Mouse (Mus musculus): ENCODE measurements at regions not wholly inside any gene's neighbourhood (a gene's known extent, or its start where the extent isn't known, plus 50 kb on each side); places are given as distances from the start of the nearest gene placed in this dataset.
"Not testable (repeated sequence)": the region's sequence is repeated elsewhere in the genome, so short reads cannot be mapped to it uniquely, and the experiment has no call there.

DNA sequence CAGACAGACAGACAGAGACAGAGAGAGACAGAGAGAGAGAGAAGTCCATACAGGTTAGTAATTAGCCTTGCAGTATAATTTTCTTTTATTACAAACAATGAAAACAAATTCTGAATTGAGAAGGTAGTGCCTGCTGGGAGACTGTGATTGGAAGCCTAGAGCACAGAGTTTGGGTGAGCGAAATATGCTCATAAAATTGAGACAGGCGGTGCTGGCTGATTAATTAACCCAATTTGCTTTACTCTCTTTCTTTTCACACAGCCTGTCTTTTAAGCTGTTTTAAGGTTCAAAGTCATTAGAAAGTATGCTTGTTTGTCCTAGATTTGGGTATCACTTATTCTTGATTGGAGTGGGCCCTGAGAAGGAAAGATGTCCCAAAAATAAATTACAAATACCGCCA is 816.1 kb downstream of the Car8 start:
- DNase-seq (ENCODE audit: low spot score) = no peak

DNA sequence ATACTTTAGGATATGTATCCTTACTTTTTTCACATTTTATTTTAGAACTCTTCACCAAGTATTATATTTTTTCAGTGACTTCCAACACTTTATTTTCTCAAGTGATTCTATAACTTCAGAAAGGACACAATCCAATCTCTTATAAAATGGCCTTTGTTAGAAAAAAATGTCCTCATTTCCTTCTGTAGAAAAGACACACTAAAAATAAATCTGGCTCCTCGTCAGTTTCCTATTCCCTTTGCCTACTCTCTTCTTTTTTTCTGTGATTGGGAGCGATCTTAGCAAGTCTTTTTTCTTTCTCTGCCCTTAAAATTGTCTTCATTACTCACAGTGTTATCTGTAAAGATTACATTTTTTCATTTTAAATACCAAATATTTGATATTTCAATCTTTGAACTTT is 824.5 kb downstream of the Car8 start:
- DNase-seq (ENCODE audit: low spot score) = no peak

- no peak for DNase-seq (ENCODE audit: low spot score)
Measured at GRCm38 (mm10) chr4:7392696-7393095, 846.1 kb downstream of the Car8 start.

DNA sequence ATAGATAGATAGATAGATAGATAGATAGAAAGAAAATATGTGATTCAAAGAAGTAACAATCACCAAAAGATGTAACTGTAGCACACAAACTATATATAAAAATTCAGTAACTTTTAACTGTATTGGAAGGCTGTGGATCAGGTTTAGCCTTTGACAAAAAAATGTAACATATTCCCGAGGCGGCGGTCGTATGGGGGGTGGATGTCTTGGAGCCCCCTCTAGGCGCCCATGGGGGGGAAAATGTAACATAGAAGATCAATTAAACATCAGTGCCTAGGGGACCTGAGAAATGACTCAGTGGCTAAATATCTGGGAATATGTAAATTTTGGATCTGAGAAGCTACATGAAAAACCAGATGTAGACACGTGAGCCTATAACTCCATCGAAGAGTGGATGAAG is 847.2 kb downstream of the Car8 start:
- DNase-seq (ENCODE audit: low spot score) = no peak

DNA sequence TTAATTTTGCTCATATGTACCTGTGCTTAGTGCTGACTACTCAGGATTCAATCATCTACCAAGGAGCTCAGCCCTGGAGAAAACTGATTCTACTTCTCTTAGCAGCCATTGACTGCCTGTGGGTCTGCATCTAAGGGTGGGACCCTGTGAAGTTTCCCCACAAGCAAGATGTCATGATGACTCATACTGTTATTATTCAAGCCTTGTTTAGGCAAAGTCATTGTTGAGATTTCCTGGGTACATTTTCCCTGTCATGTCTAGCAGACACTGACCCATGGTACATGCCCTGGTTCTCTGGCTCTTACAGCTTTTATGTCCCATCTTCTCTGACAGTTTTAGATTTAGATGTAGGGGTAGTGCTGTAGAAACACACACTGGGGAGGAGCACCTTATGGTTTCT is 853.8 kb downstream of the Car8 start:
- DNase-seq (ENCODE audit: low spot score) = no peak

DNA sequence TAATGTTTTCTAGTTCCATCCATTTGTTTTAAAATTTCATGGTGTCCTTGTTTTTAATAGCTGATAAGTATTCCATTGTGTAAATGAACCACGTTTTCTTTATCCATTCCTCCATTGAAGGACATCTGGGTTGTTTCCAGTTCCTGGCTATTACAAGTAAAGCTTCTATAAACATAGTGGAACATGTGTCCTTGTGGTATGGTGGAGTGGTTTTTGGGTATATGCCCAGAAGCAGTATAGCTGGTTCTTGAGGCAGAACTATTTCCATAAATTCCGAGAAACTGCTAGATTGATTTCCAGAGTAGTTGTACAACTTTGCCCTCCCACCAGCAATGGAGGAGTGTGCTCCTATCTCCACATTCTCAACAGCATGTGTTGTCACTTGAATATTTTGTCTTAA is 858.8 kb downstream of the Car8 start:
- no peak for DNase-seq (ENCODE audit: low spot score)

GRCm38 (mm10) chr4:7364238-7365040 is 874.4 kb downstream of the Car8 start:
- DNase-seq (ENCODE audit: low spot score) = no peak

DNA sequence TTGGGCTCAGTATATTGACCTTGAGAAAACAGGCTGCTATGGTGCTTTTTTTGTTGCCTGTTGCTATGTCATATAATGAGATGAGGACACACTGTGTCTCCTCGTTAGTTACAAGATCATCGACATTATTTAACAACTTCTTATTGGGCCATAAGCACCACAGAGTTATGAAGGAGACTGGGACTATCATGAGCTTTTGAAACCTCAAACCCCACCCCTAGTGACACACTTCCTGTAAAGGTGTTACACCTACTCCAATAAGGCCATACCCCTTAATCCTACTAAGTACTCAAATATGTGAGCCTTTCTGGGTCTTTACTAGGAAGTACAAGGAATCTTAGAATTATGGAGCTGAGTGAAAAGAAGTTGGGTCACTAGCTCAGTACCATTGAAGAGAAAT is 875.3 kb downstream of the Car8 start:
- DNase-seq (ENCODE audit: low spot score) = no peak

GRCm38 (mm10) chr4:7356202-7356601 is 882.6 kb downstream of the Car8 start:
- no peak for DNase-seq (ENCODE audit: low spot score)

DNA sequence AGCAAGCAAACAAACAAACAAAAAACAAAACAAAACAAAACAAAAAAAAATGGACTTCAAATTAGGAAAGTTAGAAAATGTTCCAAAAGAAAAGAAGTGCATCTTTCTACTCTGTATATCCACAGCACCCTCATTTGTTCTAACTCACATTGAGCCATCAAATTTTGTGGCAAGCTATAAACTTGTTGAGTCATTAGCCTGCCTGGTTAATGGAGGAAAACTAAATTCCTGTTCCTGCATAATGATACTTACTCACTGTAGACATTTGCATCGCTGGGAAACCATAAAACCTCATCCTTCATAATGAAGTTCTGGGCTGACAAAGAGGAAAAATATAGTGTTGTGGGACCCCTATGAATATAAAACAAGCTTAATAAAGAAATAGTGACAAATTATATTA is 891.5 kb downstream of the Car8 start:
- DNase-seq (ENCODE audit: low spot score) = no peak

- no peak for DNase-seq (ENCODE audit: low spot score)
Measured at GRCm38 (mm10) chr4:7341159-7341558, 897.7 kb downstream of the Car8 start.

- DNase-seq (ENCODE audit: low spot score) = no peak
Measured at GRCm38 (mm10) chr4:7314261-7314660, 924.6 kb downstream of the Car8 start.

GRCm38 (mm10) chr4:7313219-7313618 is 925.6 kb downstream of the Car8 start:
- DNase-seq (ENCODE audit: low spot score) = no peak

DNA sequence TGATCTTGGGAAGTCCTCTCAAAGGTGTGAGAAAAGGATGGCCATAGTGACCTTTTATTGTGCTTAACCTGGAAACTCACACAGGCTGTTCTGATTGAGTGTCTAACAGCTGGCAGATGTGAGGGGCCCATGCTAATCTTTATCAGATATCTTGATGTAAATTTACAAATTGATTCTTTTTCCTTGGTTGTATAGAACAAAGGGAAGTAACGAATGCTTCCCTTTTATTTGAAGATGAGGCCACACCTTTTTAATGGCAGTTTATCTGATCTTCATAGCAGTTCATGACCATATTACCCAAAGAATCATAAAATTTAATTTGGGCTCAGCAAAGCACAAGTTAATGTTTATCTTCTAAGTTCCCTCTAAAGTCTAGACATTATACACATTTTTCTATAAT is 926.7 kb downstream of the Car8 start:
- DNase-seq (ENCODE audit: low spot score) = no peak

- no peak for DNase-seq (ENCODE audit: low spot score)
Measured at GRCm38 (mm10) chr4:7269047-7269446, 969.8 kb downstream of the Car8 start.

DNA sequence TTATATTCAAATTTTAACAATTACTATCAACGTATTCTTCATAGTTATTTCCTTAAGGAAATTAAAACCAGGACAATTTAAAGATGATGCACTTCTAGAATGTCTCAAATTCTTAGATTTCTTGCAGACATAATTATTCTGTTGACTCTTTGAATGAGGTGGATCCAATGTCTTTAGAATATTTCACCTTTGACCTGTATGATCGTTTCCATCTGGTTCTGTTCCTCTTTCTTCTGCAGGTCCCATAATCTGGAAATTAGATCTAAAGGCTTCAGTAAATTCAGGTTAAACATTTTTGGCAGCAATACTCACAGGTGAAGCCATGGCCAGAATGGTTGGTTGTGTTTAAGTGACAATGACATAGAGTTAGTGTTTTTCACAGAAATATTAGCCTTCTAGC is 982.4 kb downstream of the Car8 start:
- DNase-seq (ENCODE audit: low spot score) = no peak

DNA sequence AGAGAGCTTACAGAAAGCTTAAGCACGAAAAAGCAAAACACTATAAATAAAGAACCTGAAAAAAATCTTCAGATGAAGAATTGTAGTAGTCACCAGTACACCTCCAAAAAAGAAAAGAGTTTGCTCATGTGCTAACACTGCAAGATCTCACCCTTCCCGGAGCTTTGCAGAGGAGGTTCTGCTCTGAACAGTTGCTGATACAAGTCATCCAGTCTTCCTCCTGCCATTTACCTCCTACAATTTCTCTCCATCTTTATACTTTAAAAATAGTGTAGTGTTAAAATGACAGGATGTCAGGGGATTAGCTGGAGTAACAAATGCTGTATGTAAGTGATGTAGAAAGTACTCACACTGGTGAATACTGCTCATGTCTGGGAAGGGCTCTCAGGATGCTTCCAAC is 985.2 kb downstream of the Car8 start:
- no peak for DNase-seq (ENCODE audit: low spot score)

DNA sequence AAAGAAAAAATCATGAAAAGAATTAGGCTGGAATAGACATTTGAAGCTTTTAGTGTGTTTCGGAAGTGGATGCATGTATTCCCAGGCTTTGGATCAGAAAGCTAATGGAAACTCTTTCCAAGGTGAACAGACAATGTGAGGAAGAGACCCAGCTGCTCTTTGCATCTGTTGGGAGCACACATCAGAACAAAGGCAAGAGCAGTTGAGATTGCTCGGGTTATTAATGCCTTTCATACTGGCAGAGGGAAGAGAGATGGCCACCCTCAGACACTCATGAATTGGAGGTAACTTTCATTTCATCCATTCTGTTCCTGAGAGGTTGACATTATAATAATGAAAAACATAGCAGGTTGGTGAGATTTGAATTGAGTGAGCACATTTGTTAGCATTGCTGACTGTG is 987.2 kb downstream of the Car8 start:
- DNase-seq (ENCODE audit: low spot score) = no peak

- no peak for DNase-seq (ENCODE audit: low spot score)
Measured at GRCm38 (mm10) chr4:7247816-7248215, 991.0 kb downstream of the Car8 start.

GRCm38 (mm10) chr4:7247244-7247643 is 991.6 kb downstream of the Car8 start:
- DNase-seq (ENCODE audit: low spot score) = no peak

- no peak for DNase-seq (ENCODE audit: low spot score)
Measured at GRCm38 (mm10) chr4:7246828-7247227, 992.0 kb downstream of the Car8 start.

DNA sequence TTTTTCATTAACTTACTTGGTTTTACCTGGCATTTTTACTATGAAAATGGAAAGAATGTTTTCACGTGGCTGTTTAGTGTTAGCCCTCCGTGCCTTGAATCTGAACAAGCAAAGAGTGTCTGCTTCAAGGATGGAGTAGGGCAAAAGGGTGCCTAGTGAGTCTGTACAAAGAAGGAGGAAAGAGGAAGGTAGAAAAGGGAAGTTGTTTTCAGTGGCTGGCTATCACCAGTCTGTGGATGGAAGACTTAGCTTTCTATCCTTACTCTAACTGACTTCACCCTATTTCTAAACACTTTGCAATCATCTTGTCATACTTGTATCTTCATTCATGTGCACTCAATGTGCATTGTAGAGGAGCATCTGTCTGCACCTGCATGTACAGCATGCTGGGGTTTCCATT is 993.2 kb downstream of the Car8 start:
- DNase-seq (ENCODE audit: low spot score) = no peak

DNA sequence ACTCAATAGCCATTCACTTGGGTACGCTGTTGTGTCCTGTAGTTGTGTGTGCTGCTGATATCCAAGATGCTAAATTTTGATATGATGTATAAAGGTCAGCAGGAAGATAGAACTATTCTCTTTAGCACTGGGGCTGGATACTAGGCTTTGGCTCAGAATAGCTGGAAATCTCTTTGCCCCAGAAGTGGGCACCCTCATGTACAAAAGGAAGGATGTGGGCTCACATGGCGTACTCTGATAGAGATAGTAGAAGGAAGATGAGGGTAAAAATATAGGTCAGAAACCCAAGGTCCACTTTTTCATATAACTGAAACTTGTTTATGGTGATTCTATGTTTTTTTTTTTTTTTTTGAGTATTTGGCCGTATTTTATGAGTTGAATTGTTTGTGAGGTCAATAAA is 1001.0 kb downstream of the Car8 start:
- no peak for DNase-seq (ENCODE audit: low spot score)

DNA sequence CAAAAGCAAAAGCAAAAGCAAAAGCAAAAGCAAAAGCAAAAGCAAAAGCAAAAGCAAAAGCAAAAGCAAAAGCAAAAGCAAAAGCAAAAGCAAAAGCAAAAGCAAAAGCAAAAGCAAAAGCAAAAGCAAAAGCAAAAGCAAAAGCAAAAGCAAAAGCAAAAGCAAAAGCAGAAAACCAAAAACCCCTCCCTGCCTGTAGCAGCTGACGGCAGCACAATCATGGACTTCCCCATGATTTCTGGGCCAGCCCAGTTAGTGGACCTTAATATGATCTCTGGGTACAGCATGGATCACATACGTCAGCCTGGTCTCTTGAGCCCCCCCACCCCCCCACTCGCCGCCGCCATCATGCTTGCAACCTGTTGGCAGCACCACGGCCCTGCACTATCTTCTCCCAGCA is 1004.3 kb downstream of the Car8 start:
- not testable (repeated sequence) for DNase-seq (ENCODE audit: low spot score)
